Mouse (Mus musculus) cerebellum, adult 9-11 months (tissue): ENCODE measurements around the gene Ube2g1.
"Not testable (repeated sequence)": the region's sequence is repeated elsewhere in the genome, so short reads cannot be mapped to it uniquely, and the experiment has no call there.

Source experiments
- DNase-seq: peaks from one replicate; pipeline ENCODE4 v3.0.0; 2022

Gene Ube2g1

GRCm38 (mm10) chr11:72696368-72696971 lies 89.4 kb downstream of the Ube2g1 start:
- DNase-seq, result no peak

- no peak for DNase-seq
Measured at GRCm38 (mm10) chr11:72697323-72697722, 90.2 kb downstream of the Ube2g1 start.

GRCm38 (mm10) chr11:72705111-72705510 lies 98.0 kb downstream of the Ube2g1 start:
- not testable (repeated sequence) for DNase-seq

GRCm38 (mm10) chr11:72712721-72713120 lies 105.6 kb downstream of the Ube2g1 start:
- DNase-seq, result no peak

GRCm38 (mm10) chr11:72718161-72718560 lies 111.1 kb downstream of the Ube2g1 start:
- DNase-seq, result no peak

- DNase-seq, result no peak
Measured at GRCm38 (mm10) chr11:72723165-72723564, 116.1 kb downstream of the Ube2g1 start.

- DNase-seq, result peak; percentile 20
Measured at GRCm38 (mm10) chr11:72723871-72724270, 116.8 kb downstream of the Ube2g1 start.

- no peak for DNase-seq
Measured at GRCm38 (mm10) chr11:72726023-72726422, 118.9 kb downstream of the Ube2g1 start.

DNA sequence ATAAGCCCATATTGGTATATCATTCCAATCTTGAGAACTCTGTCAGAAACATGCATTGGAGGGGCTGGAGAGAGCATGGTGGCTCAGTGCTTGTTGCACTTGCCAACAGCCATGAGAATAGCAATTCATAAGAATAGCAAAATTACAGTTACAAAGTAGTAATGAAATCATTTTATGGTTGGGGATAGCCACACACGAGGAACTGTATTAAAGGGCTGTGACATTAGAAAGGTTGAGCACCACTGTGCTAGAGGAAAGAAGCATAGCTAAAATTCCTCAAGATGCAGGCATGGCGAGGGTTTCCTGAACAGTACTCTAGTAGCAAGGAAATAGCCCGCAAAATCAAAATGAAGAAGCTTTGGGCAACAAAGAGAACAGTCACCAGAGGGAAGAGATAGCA lies 126.7 kb downstream of the Ube2g1 start:
- no peak for DNase-seq

GRCm38 (mm10) chr11:72734840-72735518 lies 127.9 kb downstream of the Ube2g1 start:
- DNase-seq, result no peak

- no peak for DNase-seq
Measured at GRCm38 (mm10) chr11:72735519-72735860, 128.4 kb downstream of the Ube2g1 start.
